Mouse (Mus musculus) cerebellum, adult 11 months (tissue): ENCODE data around the gene Vim.

ENCODE experiments used
- DNase-seq: peaks from one replicate; pipeline ENCODE4 v3.0.0; 2022

Vim gene

DNA sequence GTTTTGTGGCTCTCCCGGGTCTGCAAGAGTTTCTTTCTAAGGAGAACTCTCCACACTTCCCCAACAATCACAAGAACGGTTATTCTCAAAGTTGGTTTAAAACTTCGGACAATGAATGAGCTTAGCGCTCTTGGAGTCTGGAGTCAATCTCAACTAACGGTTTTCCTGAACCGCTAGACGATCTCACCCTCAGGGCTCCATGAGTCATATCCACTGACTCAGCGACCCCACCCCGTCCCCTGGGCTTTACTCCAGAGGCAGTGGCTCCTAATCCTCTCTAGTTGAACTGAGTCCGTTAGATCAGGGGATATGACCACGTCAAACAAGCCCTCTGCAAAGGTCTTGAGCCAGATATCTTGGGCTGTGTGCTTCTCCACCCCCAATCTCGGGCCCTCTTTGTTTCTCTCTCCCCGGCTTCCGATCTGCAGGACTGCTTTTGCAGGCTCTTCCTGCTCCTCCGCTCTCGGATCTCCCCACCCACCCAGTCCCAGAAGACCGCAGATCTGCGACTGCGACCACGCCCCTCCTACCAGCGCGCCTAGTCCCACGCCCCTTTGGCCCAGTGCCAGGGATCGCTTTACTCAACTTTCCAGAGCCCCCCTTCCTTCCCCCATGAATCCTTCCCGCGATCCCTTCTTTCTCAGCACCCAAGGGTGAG lies at the start of gene Vim:
Vim (plus strand) TSS at position 520 of the 658 bp plus-strand sequence.
- DNase-seq: peak; percentile 15

- DNase-seq: no peak
Observed at GRCm38 (mm10) chr2:13526205-13526604, 47.5 kb upstream of the Vim start.

DNA sequence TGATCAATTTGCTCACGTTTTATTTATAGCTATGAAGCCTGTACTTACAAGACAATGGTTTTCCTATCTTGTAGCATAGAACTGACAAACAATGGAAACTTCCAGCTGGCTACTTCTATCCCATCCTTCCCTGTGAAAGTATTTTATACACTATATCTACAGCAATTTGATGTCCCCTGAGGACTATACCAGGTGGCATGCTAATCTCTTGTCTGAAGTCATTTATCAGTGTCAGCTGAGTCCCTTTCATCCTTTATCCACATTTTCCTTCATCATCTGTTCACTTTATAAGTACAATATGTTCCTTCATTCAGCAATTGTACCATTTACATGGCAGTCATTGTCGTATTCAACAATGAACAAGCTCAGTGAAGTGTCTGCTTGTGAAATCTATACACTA lies 46.6 kb upstream of the Vim start:
- DNase-seq: no peak

- no peak for DNase-seq
Observed at GRCm38 (mm10) chr2:13527531-13527930, 46.2 kb upstream of the Vim start.

GRCm38 (mm10) chr2:13529253-13529933 lies 44.3 kb upstream of the Vim start:
- no peak for DNase-seq

- no peak for DNase-seq
Observed at GRCm38 (mm10) chr2:13530639-13531038, 43.1 kb upstream of the Vim start.

DNA sequence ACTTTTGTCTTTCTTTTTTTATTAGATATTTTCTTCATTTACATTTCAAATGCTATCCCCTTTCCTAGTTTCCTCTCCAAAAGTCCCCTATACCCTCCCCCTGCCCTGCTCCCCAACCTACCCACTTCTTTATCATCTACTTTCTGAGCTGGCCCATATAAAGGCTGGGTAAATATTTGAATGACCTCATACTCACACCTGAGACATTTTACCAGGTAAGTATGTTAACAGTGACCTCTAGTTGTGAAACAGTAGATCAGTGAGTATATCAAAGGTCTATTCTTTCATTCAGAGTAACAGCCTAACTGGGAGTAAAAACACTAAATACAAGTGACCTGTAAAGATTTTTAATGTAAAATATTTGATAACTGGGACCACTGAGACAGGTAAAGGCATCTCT lies 37.0 kb upstream of the Vim start:
- DNase-seq: no peak

- DNase-seq: no peak
Observed at GRCm38 (mm10) chr2:13537733-13538132, 36.0 kb upstream of the Vim start.

- DNase-seq: no peak
Observed at GRCm38 (mm10) chr2:13538258-13538657, 35.5 kb upstream of the Vim start.

- no peak for DNase-seq
Observed at GRCm38 (mm10) chr2:13538704-13539377, 34.9 kb upstream of the Vim start.

DNA sequence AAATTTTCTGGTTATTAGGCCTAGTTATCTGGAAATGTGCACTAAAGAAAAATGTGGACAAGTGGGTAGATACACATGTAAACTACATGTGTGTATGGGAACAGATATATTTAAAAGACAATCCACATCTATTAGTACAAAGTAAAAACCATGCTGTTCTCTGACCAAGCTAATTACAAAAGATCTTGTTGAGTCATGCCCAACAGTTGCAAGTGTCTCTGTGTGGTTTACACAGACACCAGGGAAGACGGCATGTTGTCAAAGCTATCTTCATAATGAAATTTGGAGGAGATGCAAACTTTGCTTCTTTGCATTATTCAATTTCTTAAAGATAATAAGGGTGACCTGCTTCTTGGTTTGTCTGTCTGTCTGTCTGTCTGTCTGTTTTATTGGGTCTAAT lies 33.9 kb upstream of the Vim start:
- no peak for DNase-seq

GRCm38 (mm10) chr2:13543519-13544124 lies 30.1 kb upstream of the Vim start:
- no peak for DNase-seq

DNA sequence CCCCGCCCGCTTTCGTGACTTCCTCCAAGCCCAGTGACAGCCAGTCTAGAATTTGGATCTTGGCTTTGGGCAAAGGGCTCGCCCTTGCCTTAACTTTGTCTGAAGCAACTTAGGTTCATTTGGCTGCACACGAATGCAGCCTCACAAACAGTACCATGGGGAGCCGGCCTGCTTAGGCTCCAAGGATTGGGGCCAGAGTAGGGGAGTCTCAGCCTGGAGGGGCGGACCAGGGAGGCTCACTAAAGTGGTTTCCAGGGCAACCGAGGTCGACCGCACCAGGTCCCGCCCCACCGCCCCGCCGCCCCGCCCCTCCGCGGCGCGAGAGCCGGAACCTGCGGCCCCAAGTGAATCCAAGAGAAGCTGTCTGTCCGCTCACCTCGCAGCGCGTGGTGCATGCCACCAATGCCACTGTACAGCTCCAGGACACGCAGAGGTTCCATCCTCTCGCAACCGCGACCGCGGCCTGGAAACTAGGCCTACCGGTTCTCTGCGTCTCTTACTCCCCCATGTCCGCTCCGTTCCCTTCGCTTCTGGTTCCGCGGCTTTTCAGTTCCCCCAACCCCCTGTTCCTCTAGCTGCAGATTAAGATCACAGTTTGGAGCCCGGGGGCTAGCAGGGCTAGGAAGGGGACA lies 29.4 kb upstream of the Vim start, which contains the start of gene Trdmt1:
Trdmt1 (minus strand) TSS at position 476 of the 632 bp plus-strand sequence.
- peak; percentile 70 for DNase-seq

- DNase-seq: no peak
Observed at GRCm38 (mm10) chr2:13548749-13549148, 25.0 kb upstream of the Vim start.

DNA sequence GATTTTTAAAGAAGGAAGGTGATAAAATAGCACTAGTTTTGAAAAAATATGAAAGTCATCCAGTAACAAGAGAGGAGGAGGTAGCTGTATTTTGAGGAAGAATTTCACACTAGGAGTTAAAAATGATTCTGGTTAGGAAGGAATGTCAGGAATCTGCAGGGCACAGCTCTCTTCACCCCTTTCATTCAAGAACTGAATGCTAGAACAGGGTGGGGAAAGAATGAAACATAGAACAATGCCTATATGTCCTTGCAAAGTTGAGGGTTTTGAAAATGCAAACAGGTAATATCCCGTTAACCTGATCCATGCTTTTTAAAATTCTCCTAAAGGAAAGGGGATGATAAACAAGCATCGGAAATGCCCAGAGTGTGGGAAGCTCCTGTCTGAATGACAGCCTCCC lies 19.8 kb upstream of the Vim start:
- DNase-seq: no peak

- DNase-seq: no peak
Observed at GRCm38 (mm10) chr2:13556239-13556638, 17.5 kb upstream of the Vim start.

GRCm38 (mm10) chr2:13557145-13558030 lies 16.3 kb upstream of the Vim start:
- no peak for DNase-seq

GRCm38 (mm10) chr2:13558607-13559262 lies 15.0 kb upstream of the Vim start:
- DNase-seq: no peak

- no peak for DNase-seq
Observed at GRCm38 (mm10) chr2:13559303-13559702, 14.4 kb upstream of the Vim start.

- no peak for DNase-seq
Observed at GRCm38 (mm10) chr2:13559729-13560128, 14.0 kb upstream of the Vim start.

GRCm38 (mm10) chr2:13560396-13560795 lies 13.3 kb upstream of the Vim start:
- DNase-seq: no peak

DNA sequence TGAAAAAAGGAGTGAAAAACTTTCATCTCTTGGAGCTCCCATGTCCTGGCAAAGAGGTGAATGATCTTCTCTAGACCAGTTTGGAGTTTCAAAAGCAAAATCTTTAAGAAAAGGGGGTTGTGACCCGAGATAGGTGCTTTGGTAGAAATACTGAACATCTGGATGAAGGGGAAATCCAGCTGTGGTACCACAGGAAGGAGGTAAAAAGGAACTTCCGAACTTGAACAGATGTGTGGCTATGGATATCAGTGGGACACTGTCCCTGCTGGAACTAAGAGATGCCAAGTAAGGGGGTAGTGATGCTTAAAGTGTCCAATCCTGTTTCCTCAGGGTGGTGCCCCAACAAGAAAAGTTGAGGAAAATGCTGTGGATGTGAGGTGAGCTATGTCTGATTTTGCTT lies 3.6 kb upstream of the Vim start:
- DNase-seq: no peak
